Mouse (Mus musculus): ENCODE results near the gene Srgn. TPM values are rescaled to one million over a fixed set of nuclear protein-coding genes. Genes with fewer than 3 reads are reported as not detected.
A peak's percentile ranks its signal among the peaks of the same experiment; 100 is the strongest.

The Srgn gene
- polyA plus RNA-seq, 1 experiment: 11.2 TPM

GRCm38 (mm10) chr10:62553611-62554091, 26.4 kb upstream of the Srgn start:
- WGBS: 62% methylated on average over 12 of the region's 12 CpGs
- Histone ChIP-seq H3K27ac (ENCODE audit: insufficient read depth, low read length) (no peak overlapping the region), H3K27me3 (ENCODE audit: control insufficient read depth, insufficient read depth, low read length) (no peaks in the 10 kb centered on the region), H3K4me3 (replicated peaks; ENCODE audit: insufficient read depth, low read depth, low read length) (no peak overlapping the region), H3K4me1 (ENCODE audit: control insufficient read depth, insufficient read depth, low read length) (no peaks in the 10 kb centered on the region)
- TF ChIP-seq POLR2A (IDR thresholded peaks at IDR 0.05; ENCODE audit: borderline replicate concordance, insufficient read depth, low read length): no peak
- no peak for TF ChIP-seq CTCF (IDR thresholded peaks at IDR 0.05; ENCODE audit: borderline replicate concordance, insufficient read depth, low read depth, low read length)
- no peak for DNase-seq

- H3K4me1 ChIP-seq (ENCODE audit: control insufficient read depth, insufficient read depth, low read length): no peaks in the 10 kb centered on the region
- no peaks in the 10 kb centered on the region for H3K27me3 ChIP-seq (ENCODE audit: control insufficient read depth, insufficient read depth, low read length)
- TF ChIP-seq CTCF (IDR thresholded peaks at IDR 0.05; ENCODE audit: borderline replicate concordance, insufficient read depth, low read depth, low read length): no peak
- no peak for TF ChIP-seq POLR2A (IDR thresholded peaks at IDR 0.05; ENCODE audit: borderline replicate concordance, insufficient read depth, low read length)
- WGBS: 69% methylated on average over 7 of the region's 7 CpGs
- H3K27ac ChIP-seq (ENCODE audit: insufficient read depth, low read length): no peak overlapping the region
- no peak for DNase-seq
- no peak overlapping the region for H3K4me3 ChIP-seq (replicated peaks; ENCODE audit: insufficient read depth, low read depth, low read length)
Measured at GRCm38 (mm10) chr10:62550787-62551300, 23.6 kb upstream of the Srgn start.

GRCm38 (mm10) chr10:62549523-62550166, 22.4 kb upstream of the Srgn start:
- no peaks in the 10 kb centered on the region for H3K27me3 ChIP-seq (ENCODE audit: control insufficient read depth, insufficient read depth, low read length)
- H3K4me3 ChIP-seq (replicated peaks; ENCODE audit: insufficient read depth, low read depth, low read length): no peak overlapping the region
- no peak overlapping the region for H3K27ac ChIP-seq (ENCODE audit: insufficient read depth, low read length)

GRCm38 (mm10) chr10:62546441-62546840, 19.2 kb upstream of the Srgn start:
- H3K4me3 ChIP-seq (replicated peaks; ENCODE audit: insufficient read depth, low read depth, low read length): no peak overlapping the region
- no peak for TF ChIP-seq POLR2A (IDR thresholded peaks at IDR 0.05; ENCODE audit: borderline replicate concordance, insufficient read depth, low read length)
- no peak for TF ChIP-seq CTCF (IDR thresholded peaks at IDR 0.05; ENCODE audit: borderline replicate concordance, insufficient read depth, low read depth, low read length)
- 58% methylated on average over 10 of the region's 10 CpGs for WGBS
- no peak for DNase-seq
- H3K27ac ChIP-seq (ENCODE audit: insufficient read depth, low read length): no peak overlapping the region
- H3K4me1 ChIP-seq (ENCODE audit: control insufficient read depth, insufficient read depth, low read length): no peaks in the 10 kb centered on the region
- no peaks in the 10 kb centered on the region for H3K27me3 ChIP-seq (ENCODE audit: control insufficient read depth, insufficient read depth, low read length)

More at GRCm38 (mm10) chr10:62549523-62550166, 22.4 kb upstream of the Srgn start:
- no peak for TF ChIP-seq POLR2A (IDR thresholded peaks at IDR 0.05; ENCODE audit: borderline replicate concordance, insufficient read depth, low read length)
- peak; percentile 85 for TF ChIP-seq CTCF (IDR thresholded peaks at IDR 0.05; ENCODE audit: borderline replicate concordance, insufficient read depth, low read depth, low read length)
- WGBS: 23% methylated on average over 15 of the region's 16 CpGs
- DNase-seq: peak; percentile 43 to 59
- H3K4me1 ChIP-seq (ENCODE audit: control insufficient read depth, insufficient read depth, low read length): no peaks in the 10 kb centered on the region

- TF ChIP-seq CTCF (IDR thresholded peaks at IDR 0.05; ENCODE audit: borderline replicate concordance, insufficient read depth, low read depth, low read length) (no peak), POLR2A (IDR thresholded peaks at IDR 0.05; ENCODE audit: borderline replicate concordance, insufficient read depth, low read length) (no peak)
- H3K27ac ChIP-seq (ENCODE audit: insufficient read depth, low read length): no peak overlapping the region
- H3K4me3 ChIP-seq (replicated peaks; ENCODE audit: insufficient read depth, low read depth, low read length): no peak overlapping the region
- no peaks in the 10 kb centered on the region for H3K4me1 ChIP-seq (ENCODE audit: control insufficient read depth, insufficient read depth, low read length)
- H3K27me3 ChIP-seq (ENCODE audit: control insufficient read depth, insufficient read depth, low read length): no peaks in the 10 kb centered on the region
- no peak for DNase-seq
Measured at GRCm38 (mm10) chr10:62545759-62546158, 18.5 kb upstream of the Srgn start.

GRCm38 (mm10) chr10:62544316-62544715, 17.1 kb upstream of the Srgn start:
- no peaks in the 10 kb centered on the region for H3K27me3 ChIP-seq (ENCODE audit: control insufficient read depth, insufficient read depth, low read length)
- H3K4me1 ChIP-seq (ENCODE audit: control insufficient read depth, insufficient read depth, low read length): no peaks in the 10 kb centered on the region
- 84% methylated on average over 4 of the region's 4 CpGs for WGBS
- H3K4me3 ChIP-seq (replicated peaks; ENCODE audit: insufficient read depth, low read depth, low read length): no peak overlapping the region
- TF ChIP-seq CTCF (IDR thresholded peaks at IDR 0.05; ENCODE audit: borderline replicate concordance, insufficient read depth, low read depth, low read length): no peak
- TF ChIP-seq POLR2A (IDR thresholded peaks at IDR 0.05; ENCODE audit: borderline replicate concordance, insufficient read depth, low read length): no peak
- no peak for DNase-seq
- no peak overlapping the region for H3K27ac ChIP-seq (ENCODE audit: insufficient read depth, low read length)

GRCm38 (mm10) chr10:62543399-62543808, 16.2 kb upstream of the Srgn start:
- H3K27me3 ChIP-seq (ENCODE audit: control insufficient read depth, insufficient read depth, low read length): no peaks in the 10 kb centered on the region
- 80% methylated on average over 12 of the region's 12 CpGs for WGBS
- no peaks in the 10 kb centered on the region for H3K4me1 ChIP-seq (ENCODE audit: control insufficient read depth, insufficient read depth, low read length)
- TF ChIP-seq CTCF (IDR thresholded peaks at IDR 0.05; ENCODE audit: borderline replicate concordance, insufficient read depth, low read depth, low read length): no peak
- no peak for TF ChIP-seq POLR2A (IDR thresholded peaks at IDR 0.05; ENCODE audit: borderline replicate concordance, insufficient read depth, low read length)
- H3K4me3 ChIP-seq (replicated peaks; ENCODE audit: insufficient read depth, low read depth, low read length): no peak overlapping the region
- DNase-seq: no peak
- no peak overlapping the region for H3K27ac ChIP-seq (ENCODE audit: insufficient read depth, low read length)

GRCm38 (mm10) chr10:62542928-62543327, 15.7 kb upstream of the Srgn start:
- Histone ChIP-seq H3K27me3 (ENCODE audit: control insufficient read depth, insufficient read depth, low read length) (no peaks in the 10 kb centered on the region), H3K27ac (ENCODE audit: insufficient read depth, low read length) (no peak overlapping the region), H3K4me3 (replicated peaks; ENCODE audit: insufficient read depth, low read depth, low read length) (no peak overlapping the region), H3K4me1 (ENCODE audit: control insufficient read depth, insufficient read depth, low read length) (no peaks in the 10 kb centered on the region)
- DNase-seq: no peak
- no peak for TF ChIP-seq POLR2A (IDR thresholded peaks at IDR 0.05; ENCODE audit: borderline replicate concordance, insufficient read depth, low read length)
- no peak for TF ChIP-seq CTCF (IDR thresholded peaks at IDR 0.05; ENCODE audit: borderline replicate concordance, insufficient read depth, low read depth, low read length)
- WGBS: 93% methylated on average over 8 of the region's 8 CpGs

Measured in cerebellum, adult 2 months (tissue).